Mouse (Mus musculus) bone marrow, adult 2 months (tissue): ENCODE measurements at regions not wholly inside any gene's neighbourhood (a gene's known extent, or its start where the extent isn't known, plus 50 kb on each side); places are given as distances from the start of the nearest gene placed in this dataset.

ENCODE experiments used
- CTCF ChIP-seq: fragments of 200-500 bp; IDR thresholded peaks from 2 replicates; pipeline ENCODE4 v1.5.1; 2011; ENCODE audit warnings: low read length, control low read depth; ENCODE audit not compliant: control insufficient read depth, insufficient read depth
- POLR2A ChIP-seq: fragments of 200-500 bp; IDR thresholded peaks from 2 replicates; pipeline ENCODE4 v1.6.1; 2011; ENCODE audit warnings: low read depth, mild to moderate bottlenecking, control low read depth, low read length, borderline replicate concordance; ENCODE audit not compliant: control insufficient read depth

GRCm38 (mm10) chr3:78618900-78619299 lies 667.4 kb downstream of the Rapgef2 start:
- TF ChIP-seq CTCF: no peak
- TF ChIP-seq POLR2A: no peak
